ENCODE assay signal across 24 mouse cellular contexts in the genomic region with DNA sequence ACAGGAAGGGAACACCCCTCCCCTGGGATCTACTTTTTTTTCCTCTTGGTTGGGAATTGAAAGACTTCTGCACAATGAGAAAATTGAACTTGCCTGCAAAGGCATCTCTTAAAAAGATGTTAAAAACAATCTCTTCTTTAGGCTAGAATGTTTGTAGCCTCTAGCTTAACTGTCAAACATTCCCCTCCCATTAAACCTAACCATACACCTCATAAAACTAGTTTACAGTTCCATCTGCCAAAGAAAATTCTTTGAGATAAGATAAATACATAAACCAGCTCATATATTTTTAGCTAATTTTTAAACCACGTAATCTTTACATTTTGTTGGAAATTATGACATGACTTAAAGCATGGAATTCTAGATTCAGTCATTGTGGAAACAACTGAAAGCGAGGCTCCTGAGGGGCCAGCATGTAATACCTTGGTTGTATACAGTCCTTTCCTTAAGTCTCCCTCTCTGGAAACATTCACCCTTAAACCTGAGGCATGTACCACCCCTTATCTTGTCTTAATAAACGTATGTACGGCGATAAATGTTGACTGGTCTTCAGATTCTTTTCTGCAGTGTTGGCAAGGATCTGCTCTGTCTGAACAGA. TPM values are rescaled to one million over a fixed set of nuclear protein-coding genes. Genes with fewer than 3 reads are reported as not detected.
DNase-seq lines count a peak whose midpoint lies in the region; ATAC-seq and TF ChIP-seq lines count a peak whose summit lies in the region.
"Had no signal": no experiment of that assay in that cellular context is flagged by ENCODE, and none has a peak within 500 bp of the region (broad histone marks: within the 10 kb centered on the region; RNA-seq: fewer than 3 reads in every experiment).

No protein-coding gene starts in this region.

- no peak overlapping the region for H3K4me2 ChIP-seq in heart, embryonic 12.5 days
- no peak overlapping the region for H3K4me2 ChIP-seq in intestine, embryonic 15.5 days (replicated peaks)
- H3K4me2 ChIP-seq in intestine, postnatal 0 days (replicated peaks; ENCODE audit: low read depth): no peak overlapping the region
- H3K4me2 ChIP-seq in intestine, embryonic 16.5 days (ENCODE audit: low read depth, low read length): no peak overlapping the region
- H3K4me2 ChIP-seq: embryonic facial prominence, embryonic 13.5 days; embryonic facial prominence, embryonic 15.5 days; forebrain, embryonic 12.5 days had no signal

- DNase-seq in heart, adult 8-10 months (ENCODE audit: low spot score): peak; percentile 12
- DNase-seq in MN1 (ENCODE audit: low spot score): peak; percentile 18
- DNase-seq in cerebellum, postnatal 14 days: no peak
- DNase-seq: adrenal gland, adult 8-10 months; cerebellum, adult 11-12 months; cerebellum, adult 2 months; cerebellum, adult 9-10 months; cerebellum, postnatal 10 days; cerebellum, postnatal 36 days; embryo, embryonic 11 days had no signal

- no peaks in the 10 kb centered on the region for H3K36me3 ChIP-seq in heart, embryonic 12.5 days
- no peaks in the 10 kb centered on the region for H3K36me3 ChIP-seq in intestine, embryonic 15.5 days
- no peaks in the 10 kb centered on the region for H3K36me3 ChIP-seq in intestine, postnatal 0 days (ENCODE audit: control insufficient read depth, insufficient read depth)
- no peaks in the 10 kb centered on the region for H3K36me3 ChIP-seq in intestine, embryonic 16.5 days (ENCODE audit: control insufficient read depth, insufficient read depth, low read length)
- H3K36me3 ChIP-seq: embryonic facial prominence, embryonic 13.5 days; embryonic facial prominence, embryonic 15.5 days; forebrain, embryonic 10.5 days; forebrain, embryonic 12.5 days had no signal

- H3K4me1 ChIP-seq in heart, embryonic 12.5 days (replicated peaks): peaks cover 36% of the 10 kb centered on the region
- peaks cover 9% of the 10 kb centered on the region for H3K4me1 ChIP-seq in intestine, embryonic 15.5 days (replicated peaks)
- H3K4me1 ChIP-seq in intestine, postnatal 0 days (replicated peaks; ENCODE audit: control insufficient read depth, insufficient read depth, low read length): peaks cover 4% of the 10 kb centered on the region
- H3K4me1 ChIP-seq in intestine, embryonic 16.5 days (ENCODE audit: control insufficient read depth, insufficient read depth, low read length): peaks cover 14% of the 10 kb centered on the region
- H3K4me1 ChIP-seq: forebrain, embryonic 12.5 days had no signal

- no peak for TF ChIP-seq CTCF in intestine, postnatal 0 days (IDR thresholded peaks at IDR 0.05; ENCODE audit: low read depth)

- ATAC-seq in heart, embryonic 12.5 days (ENCODE audit: insufficient number of reproducible peaks, low FRiP score): no peak
- ATAC-seq in intestine, embryonic 15.5 days: peak; percentile 63
- ATAC-seq in intestine, postnatal 0 days: no peak
- ATAC-seq in intestine, embryonic 16.5 days: peak; percentile 60
- ATAC-seq: activated CD4-positive, CD25-positive, alpha-beta regulatory T cell, adult 4 months; forebrain, embryonic 14.5 days; forebrain, embryonic 16.5 days had no signal

- H3K4me3 ChIP-seq in heart, embryonic 12.5 days: no peak overlapping the region
- H3K4me3 ChIP-seq in intestine, embryonic 15.5 days (replicated peaks): no peak overlapping the region
- H3K4me3 ChIP-seq in intestine, postnatal 0 days (ENCODE audit: low read depth, low read length): no peak overlapping the region
- H3K4me3 ChIP-seq in intestine, embryonic 16.5 days (ENCODE audit: low read length): no peak overlapping the region
- H3K4me3 ChIP-seq: embryonic facial prominence, embryonic 13.5 days; embryonic facial prominence, embryonic 15.5 days; erythroblast, embryonic 14.5 days; forebrain, embryonic 10.5 days; forebrain, embryonic 12.5 days had no signal

- no peak overlapping the region for H3K27ac ChIP-seq in heart, embryonic 12.5 days (ENCODE audit: poor library complexity, severe bottlenecking)
- H3K27ac ChIP-seq in intestine, embryonic 15.5 days: no peak overlapping the region
- no peak overlapping the region for H3K27ac ChIP-seq in intestine, postnatal 0 days (ENCODE audit: low read depth, low read length)
- H3K27ac ChIP-seq in intestine, embryonic 16.5 days (ENCODE audit: low read length): peak overlapping the region; percentile 38; the same call in 1 of the 2 replicates
- H3K27ac ChIP-seq: embryonic facial prominence, embryonic 13.5 days; embryonic facial prominence, embryonic 15.5 days; forebrain, embryonic 10.5 days; forebrain, embryonic 12.5 days had no signal

- H3K9ac ChIP-seq in heart, embryonic 12.5 days: no peak overlapping the region
- no peak overlapping the region for H3K9ac ChIP-seq in intestine, embryonic 15.5 days
- H3K9ac ChIP-seq in intestine, postnatal 0 days (ENCODE audit: low read depth, low read length): no peak overlapping the region
- no peak overlapping the region for H3K9ac ChIP-seq in intestine, embryonic 16.5 days (ENCODE audit: low read depth, low read length)
- H3K9ac ChIP-seq: embryonic facial prominence, embryonic 13.5 days; embryonic facial prominence, embryonic 15.5 days; forebrain, embryonic 12.5 days had no signal

- H3K27me3 ChIP-seq in heart, embryonic 12.5 days (replicated peaks): no peaks in the 10 kb centered on the region
- no peaks in the 10 kb centered on the region for H3K27me3 ChIP-seq in intestine, embryonic 15.5 days (replicated peaks)
- H3K27me3 ChIP-seq in intestine, postnatal 0 days (replicated peaks; ENCODE audit: control insufficient read depth, insufficient read depth, low read length): no peaks in the 10 kb centered on the region
- H3K27me3 ChIP-seq in intestine, embryonic 16.5 days (replicated peaks; ENCODE audit: control insufficient read depth, insufficient read depth, low read length): no peaks in the 10 kb centered on the region
- H3K27me3 ChIP-seq: embryonic facial prominence, embryonic 13.5 days; embryonic facial prominence, embryonic 15.5 days; forebrain, embryonic 12.5 days; Patski had no signal

- no peaks in the 10 kb centered on the region for H3K9me3 ChIP-seq in heart, embryonic 12.5 days (replicated peaks)
- H3K9me3 ChIP-seq in intestine, embryonic 15.5 days: no peaks in the 10 kb centered on the region
- H3K9me3 ChIP-seq in intestine, postnatal 0 days (ENCODE audit: control insufficient read depth): no peaks in the 10 kb centered on the region
- no peaks in the 10 kb centered on the region for H3K9me3 ChIP-seq in intestine, embryonic 16.5 days (ENCODE audit: control insufficient read depth, low read length)
- H3K9me3 ChIP-seq: embryonic facial prominence, embryonic 13.5 days; embryonic facial prominence, embryonic 15.5 days; forebrain, embryonic 10.5 days; forebrain, embryonic 12.5 days had no signal

- WGBS in heart, embryonic 12.5 days: 57% methylated on average over 5 of the region's 5 CpGs
- WGBS in intestine, embryonic 15.5 days: 52% methylated on average over 5 of the region's 5 CpGs
- 34% methylated on average over 5 of the region's 5 CpGs for WGBS in intestine, postnatal 0 days
- WGBS in intestine, embryonic 16.5 days: 61% methylated on average over 5 of the region's 5 CpGs

RNA-seq across cellular contexts. Expression of a gene that starts 49.0 kb away (rescaled TPM):
- 1 to 10 TPM; 4.7 to 7.1 (median 5.6) TPM for total RNA-seq in heart, adult 8-10 months (2022)
- 69.0 and 74.2 TPM in 2 replicates for polyA plus RNA-seq in heart, embryonic 12.5 days (2016; fragmentation: Nextera tagmentation; extraction: Ambion mirVana)
- polyA plus RNA-seq in intestine, embryonic 15.5 days (2015; fragmentation: Nextera tagmentation; extraction: Ambion mirVana): 16.5 and 18.5 TPM in 2 replicates
- 7.1 and 7.7 TPM in 2 replicates for polyA plus RNA-seq in intestine, postnatal 0 days (2015; fragmentation: Nextera tagmentation; extraction: Ambion mirVana)
- polyA plus RNA-seq in intestine, embryonic 16.5 days (2015; fragmentation: Nextera tagmentation; extraction: Ambion mirVana): 11.0 and 12.2 TPM in 2 replicates
- total RNA-seq: common myeloid progenitor, adult 5-6 weeks had no signal
- polyA plus RNA-seq: erythroblast, embryonic 14.5 days had no signal

Comparison
In these comparisons a context has a peak if more than half of its experiments do, and no peak if none do; other contexts are left out.
1. ATAC-seq: peak in intestine, embryonic 15.5 days (single experiment) and intestine, embryonic 16.5 days (single experiment); none in heart, embryonic 12.5 days (single experiment) and intestine, postnatal 0 days (single experiment).
2. DNase-seq: peak in heart, adult 8-10 months (single experiment) and MN1 (single experiment); none in cerebellum, postnatal 14 days (0 of 2).